ENCODE assay signal across 12 mouse cellular contexts in genomic region chr11:94938296-94938695, GRCm38 (mm10). TPM values are rescaled to one million over a fixed set of nuclear protein-coding genes. Genes with fewer than 3 reads are reported as not detected.
DNase-seq lines count a peak whose midpoint lies in the region; ATAC-seq and TF ChIP-seq lines count a peak whose summit lies in the region.
"Had no signal": no experiment of that assay in that cellular context is flagged by ENCODE, and none has a peak within 500 bp of the region (broad histone marks: within the 10 kb centered on the region; RNA-seq: fewer than 3 reads in every experiment).

No protein-coding gene starts in this region.

- H3K4me3 ChIP-seq in heart, embryonic 15.5 days = peak overlapping the region; percentile 57
- peak overlapping the region; percentile 21; the same call in 1 of the 2 replicates for H3K4me3 ChIP-seq in brown adipose tissue, adult 24 weeks (ENCODE audit: insufficient read depth, low read depth, low read length)
- peak overlapping the region; percentile 44 for H3K4me3 ChIP-seq in heart, postnatal 0 days (ENCODE audit: low read depth, low read length)
- peak overlapping the region; percentile 39 for H3K4me3 ChIP-seq in liver, embryonic 13.5 days (replicated peaks)

- H3K9ac ChIP-seq in heart, embryonic 15.5 days = 0 out of 2 replicates have a peak overlapping the region, but pooled peaks have one; percentile 58
- H3K9ac ChIP-seq in heart, postnatal 0 days (replicated peaks; ENCODE audit: low read depth, low read length) = 0 out of 2 replicates have a peak overlapping the region, but pooled peaks have one; percentile 12
- H3K9ac ChIP-seq in liver, embryonic 13.5 days = no peak overlapping the region; the same call in 1 of the 2 replicates

- intact Hi-C loops in left cerebral cortex, postnatal 14 days (cut with DNase I) = no loop called here

- H3K36me3 ChIP-seq in heart, embryonic 15.5 days = no peaks in the 10 kb centered on the region
- H3K36me3 ChIP-seq in heart, postnatal 0 days (replicated peaks; ENCODE audit: control insufficient read depth, insufficient read depth, low read length) = no peaks in the 10 kb centered on the region
- no peaks in the 10 kb centered on the region for H3K36me3 ChIP-seq in liver, embryonic 13.5 days

- H3K27ac ChIP-seq in heart, embryonic 15.5 days = peak overlapping the region; percentile 80
- no peak overlapping the region for H3K27ac ChIP-seq in brown adipose tissue, adult 24 weeks (replicated peaks; ENCODE audit: low read depth, low read length)
- H3K27ac ChIP-seq in heart, postnatal 0 days (ENCODE audit: low read depth) = no peak overlapping the region
- H3K27ac ChIP-seq in liver, embryonic 13.5 days = no peak overlapping the region
- H3K27ac ChIP-seq: macrophage had no signal

- ATAC-seq in heart, embryonic 15.5 days (replicated peaks; ENCODE audit: insufficient number of reproducible peaks, insufficient read depth, low FRiP score, low read depth) = no peak
- ATAC-seq in heart, postnatal 0 days (ENCODE audit: insufficient read depth, low read depth) = no peak
- no peak for ATAC-seq in liver, embryonic 13.5 days (ENCODE audit: low read depth)

- no peak for DNase-seq in heart, adult 8-10 months (ENCODE audit: low spot score)
- DNase-seq in heart, postnatal 0 days (ENCODE audit: low spot score) = no peak
- DNase-seq in liver, embryonic 13.5 days = no peak
- no peak for DNase-seq in left cerebral cortex, postnatal 14 days (ENCODE audit: low spot score in 2 of 2)
- no peak for DNase-seq in frontal cortex, postnatal 10 days (ENCODE audit: low spot score in 2 of 2)
- DNase-seq: cerebellum, adult 9-10 months had no signal

- H3K9me3 ChIP-seq in heart, embryonic 15.5 days (replicated peaks) = no peaks in the 10 kb centered on the region
- H3K9me3 ChIP-seq in heart, postnatal 0 days (replicated peaks; ENCODE audit: control insufficient read depth, low read length) = no peaks in the 10 kb centered on the region
- no peaks in the 10 kb centered on the region for H3K9me3 ChIP-seq in liver, embryonic 13.5 days (replicated peaks)

- H3K4me1 ChIP-seq in heart, embryonic 15.5 days (replicated peaks) = peaks cover 44% of the 10 kb centered on the region
- H3K4me1 ChIP-seq in brown adipose tissue, adult 24 weeks (ENCODE audit: control insufficient read depth, insufficient read depth, insufficient read length, low read length) = no peaks in the 10 kb centered on the region
- H3K4me1 ChIP-seq in heart, postnatal 0 days (ENCODE audit: control insufficient read depth, insufficient read depth) = peaks cover 4% of the 10 kb centered on the region; the same call in 1 of the 2 replicates
- peaks cover 12% of the 10 kb centered on the region for H3K4me1 ChIP-seq in liver, embryonic 13.5 days (replicated peaks)

- TF ChIP-seq EP300 in heart, postnatal 0 days (IDR thresholded peaks at IDR 0.05; ENCODE audit: low read depth) = no peak

- H3K4me2 ChIP-seq in heart, embryonic 15.5 days = peak overlapping the region; percentile 81
- peak overlapping the region; percentile 52 for H3K4me2 ChIP-seq in heart, postnatal 0 days (ENCODE audit: low read depth, low read length)
- H3K4me2 ChIP-seq in liver, embryonic 13.5 days = peak overlapping the region; percentile 59

- WGBS in heart, embryonic 15.5 days = 23% methylated on average over 9 of the region's 9 CpGs
- 27% methylated on average over 9 of the region's 9 CpGs for WGBS in heart, postnatal 0 days
- 25% methylated on average over 9 of the region's 9 CpGs for WGBS in liver, embryonic 13.5 days (ENCODE audit: insufficient replicate concordance)

- TF ChIP-seq CTCF in heart, postnatal 0 days (IDR thresholded peaks at IDR 0.05; ENCODE audit: low read depth) = no peak

- H3K27me3 ChIP-seq in heart, embryonic 15.5 days = peaks cover 70% of the 10 kb centered on the region
- H3K27me3 ChIP-seq in heart, postnatal 0 days (ENCODE audit: control insufficient read depth, insufficient read depth, low read length) = peaks cover 59% of the 10 kb centered on the region
- peaks cover 85% of the 10 kb centered on the region for H3K27me3 ChIP-seq in liver, embryonic 13.5 days

RNA-seq across cellular contexts. Expression of gene Col1a1, which starts 2.3 kb away (rescaled TPM):
- polyA plus RNA-seq in heart, embryonic 15.5 days (2015; fragmentation: Nextera tagmentation; extraction: Ambion mirVana) = 825 and 1,122 TPM in 2 replicates
- 10 to 100 TPM; 23.3 to 50.4 (median 39.8) TPM for total RNA-seq in heart, adult 8-10 months (2022)
- polyA plus RNA-seq in brown adipose tissue, adult 24 weeks (2012; ENCODE audit: insufficient read depth, insufficient read length, missing spikeins) = 36.9 and 49.1 TPM in 2 replicates
- 263 and 322 TPM in 2 replicates for total RNA-seq in heart, postnatal 0 days (2014; rRNA removed; ENCODE audit: low replicate concordance)
- 334 and 345 TPM in 2 replicates for polyA plus RNA-seq in heart, postnatal 0 days (2015; fragmentation: Nextera tagmentation; extraction: Ambion mirVana)
- 83.0 and 85.6 TPM in 2 replicates for polyA plus RNA-seq in liver, embryonic 13.5 days (2015; fragmentation: Nextera tagmentation; extraction: Ambion mirVana)
- total RNA-seq in left cerebral cortex, postnatal 14 days (2021) = 10 to 100 TPM; 50.1 to 54.5 TPM

RNA-seq across cellular contexts. Expression of gene Hils1, which starts 29.1 kb away (rescaled TPM):
- 0.15 and 0.22 TPM in 2 replicates for polyA plus RNA-seq in heart, embryonic 15.5 days (2015; fragmentation: Nextera tagmentation; extraction: Ambion mirVana)
- total RNA-seq in heart, adult 8-10 months (2022) = not detected
- not detected in 2 replicates for polyA plus RNA-seq in brown adipose tissue, adult 24 weeks (2012; ENCODE audit: insufficient read depth, insufficient read length, missing spikeins)
- total RNA-seq in heart, postnatal 0 days (2014; rRNA removed; ENCODE audit: low replicate concordance) = not detected in 2 replicates
- 0.27 TPM in 1 of 2 replicates, not detected in the other for polyA plus RNA-seq in heart, postnatal 0 days (2015; fragmentation: Nextera tagmentation; extraction: Ambion mirVana)
- polyA plus RNA-seq in liver, embryonic 13.5 days (2015; fragmentation: Nextera tagmentation; extraction: Ambion mirVana) = not detected in 2 replicates
- not detected for total RNA-seq in left cerebral cortex, postnatal 14 days (2021)
- total RNA-seq: adrenal gland, adult 18-20 months; ES-E14 had no signal
- polyA plus RNA-seq: large intestine, adult 2 months; macrophage had no signal

RNA-seq across cellular contexts. Expression of gene Sgca, which starts 37.8 kb away (rescaled TPM):
- polyA plus RNA-seq in heart, embryonic 15.5 days (2015; fragmentation: Nextera tagmentation; extraction: Ambion mirVana) = 22.1 and 24.7 TPM in 2 replicates
- 100 to 1,000 TPM; 202 to 221 (median 208) TPM for total RNA-seq in heart, adult 8-10 months (2022)
- polyA plus RNA-seq in brown adipose tissue, adult 24 weeks (2012; ENCODE audit: insufficient read depth, insufficient read length, missing spikeins) = 6.5 and 6.9 TPM in 2 replicates
- 47.5 and 313 TPM in 2 replicates for total RNA-seq in heart, postnatal 0 days (2014; rRNA removed; ENCODE audit: low replicate concordance)
- polyA plus RNA-seq in heart, postnatal 0 days (2015; fragmentation: Nextera tagmentation; extraction: Ambion mirVana) = 62.2 and 62.4 TPM in 2 replicates
- 0.21 and 0.28 TPM in 2 replicates for polyA plus RNA-seq in liver, embryonic 13.5 days (2015; fragmentation: Nextera tagmentation; extraction: Ambion mirVana)
- under 1 TPM; 0.55 to 0.68 TPM for total RNA-seq in left cerebral cortex, postnatal 14 days (2021)
- total RNA-seq: ES-E14 had no signal
- polyA plus RNA-seq: macrophage had no signal

RNA-seq across cellular contexts. Expression of gene Ppp1r9b, which starts 52.5 kb away (rescaled TPM):
- polyA plus RNA-seq in heart, embryonic 15.5 days (2015; fragmentation: Nextera tagmentation; extraction: Ambion mirVana) = 5.0 and 6.6 TPM in 2 replicates
- 10 to 100 TPM; 43.9 to 47.4 (median 45.6) TPM for total RNA-seq in heart, adult 8-10 months (2022)
- polyA plus RNA-seq in brown adipose tissue, adult 24 weeks (2012; ENCODE audit: insufficient read depth, insufficient read length, missing spikeins) = 70.8 and 83.5 TPM in 2 replicates
- total RNA-seq in heart, postnatal 0 days (2014; rRNA removed; ENCODE audit: low replicate concordance) = 27.6 and 38.6 TPM in 2 replicates
- polyA plus RNA-seq in heart, postnatal 0 days (2015; fragmentation: Nextera tagmentation; extraction: Ambion mirVana) = 4.5 and 4.7 TPM in 2 replicates
- polyA plus RNA-seq in liver, embryonic 13.5 days (2015; fragmentation: Nextera tagmentation; extraction: Ambion mirVana) = 10.0 and 10.6 TPM in 2 replicates
- 100 to 1,000 TPM; 505 to 506 TPM for total RNA-seq in left cerebral cortex, postnatal 14 days (2021)
